Mouse (Mus musculus) heart, adult 2 months (tissue): Measurements from ENCODE around the gene Sf3b6. TPM values are rescaled to one million over a fixed set of nuclear protein-coding genes. Genes with fewer than 3 reads are reported as not detected.

Source experiments
- DNase-seq, 2 experiments: peaks; one replicate each; pipeline ENCODE4 v3.0.0; 2021
- H3K27ac ChIP-seq: fragments of 200-600 bp; 2 replicates; pipeline ENCODE4 v1.8.1; 2022
- H3K27me3 ChIP-seq: fragments of 200-500 bp; 2 replicates; pipeline ENCODE4 v1.6.1; 2012; ENCODE audit warnings: mild to moderate bottlenecking, low read length, inconsistent platforms, mixed read lengths; ENCODE audit not compliant: control insufficient read depth, insufficient read depth
- H3K36me3 ChIP-seq: fragments of 200-500 bp; 2 replicates; pipeline ENCODE4 v1.6.1; 2012; ENCODE audit warnings: low read length, inconsistent platforms; ENCODE audit not compliant: control insufficient read depth, insufficient read depth
- H3K4me1 ChIP-seq: fragments of 200-500 bp; 2 replicates; pipeline ENCODE4 v1.6.1; 2011; ENCODE audit warnings: low read length; ENCODE audit not compliant: control insufficient read depth, insufficient read depth
- H3K4me3 ChIP-seq: fragments of 200-600 bp; 2 replicates; pipeline ENCODE4 v1.8.1; 2022
- H3K79me2 ChIP-seq: fragments of 200-500 bp; replicated peaks from 2 replicates; pipeline ENCODE4 v1.6.1; 2012; ENCODE audit warnings: mild to moderate bottlenecking, inconsistent platforms, low read length, moderate library complexity, mixed read lengths; ENCODE audit not compliant: control insufficient read depth, insufficient read depth
- H3K9ac ChIP-seq: fragments of 200-500 bp; 2 replicates; pipeline ENCODE4 v1.6.1; 2012; ENCODE audit warnings: low read depth, mild to moderate bottlenecking, control low read depth, inconsistent platforms, low read length, mixed read lengths
- CTCF ChIP-seq: fragments of 200-600 bp; IDR thresholded peaks from 2 replicates; pipeline ENCODE4 v1.8.1; 2022; ENCODE audit warnings: antibody characterized with exemption, mild to moderate bottlenecking, moderate library complexity
- EP300 ChIP-seq: fragments of 200-500 bp; IDR thresholded peaks from 2 replicates; pipeline ENCODE4 v1.6.1; 2011; ENCODE audit warnings: low read depth, low read length, control low read depth; ENCODE audit not compliant: insufficient read depth
- POLR2A ChIP-seq: fragments of 200-500 bp; IDR thresholded peaks from 2 replicates; pipeline ENCODE4 v1.6.1; 2011; ENCODE audit warnings: mild to moderate bottlenecking, low read depth, low read length, control low read depth; ENCODE audit not compliant: insufficient read depth
- WGBS: fragments of 180-500 bp; shearing (Covaris S2); methylation state at CpG from one replicate; pipeline ENCODE4 v1.1.7; 2018; 5-methylcytosine and 5-hydroxymethylcytosine counted together
- intact Hi-C: fragments of 180-260 bp; cut with DNase I; formaldehyde crosslinking; loops from one replicate; pipeline ENCODE4 v1.15.1; 2025
- polyA plus RNA-seq: library from polyadenylated mRNA; depleted of rRNA; stranded (reverse); fragments of >200 nt; gene quantifications from 2 replicates; pipeline ENCODE4 v1.2.3, GENCODE M21; 2012
- total RNA-seq, 2 experiments: library from RNA; stranded (reverse); gene quantifications; 2 replicates each; pipeline ENCODE4 v1.2.3; 2021

Gene Sf3b6
- total and polyA plus RNA-seq, 3 experiments = 31.5 to 42.8 (median 42.0) TPM

GRCm38 (mm10) chr12:4827256-4827655 is 9.9 kb downstream of the Sf3b6 start:
- Histone ChIP-seq H3K27ac (no peak overlapping the region), H3K9ac (no peak overlapping the region), H3K4me3 (no peak overlapping the region), H3K36me3 (no peaks in the 10 kb centered on the region), H3K27me3 (no peaks in the 10 kb centered on the region), H3K79me2 (no peaks in the 10 kb centered on the region), H3K4me1 (no peaks in the 10 kb centered on the region)
- TF ChIP-seq CTCF = no peak
- intact Hi-C loops = no loop called here
- no peak for DNase-seq
- WGBS = 68% methylated on average over 3 of the region's 3 CpGs

- Histone ChIP-seq H3K36me3 (no peaks in the 10 kb centered on the region), H3K4me1 (no peaks in the 10 kb centered on the region), H3K27ac (no peak overlapping the region), H3K9ac (no peak overlapping the region), H3K4me3 (no peak overlapping the region), H3K79me2 (no peaks in the 10 kb centered on the region), H3K27me3 (no peaks in the 10 kb centered on the region)
- TF ChIP-seq POLR2A (no peak), EP300 (no peak), CTCF (no peak)
- no peak for DNase-seq
- intact Hi-C loops = no loop called here
- 54% methylated on average over 4 of the region's 4 CpGs for WGBS
These were observed 19.6 kb downstream of the Sf3b6 start for GRCm38 (mm10) chr12:4836959-4837358.

- H3K79me2 ChIP-seq = no peaks in the 10 kb centered on the region
- 62% methylated on average over 6 of the region's 6 CpGs for WGBS
- no peaks in the 10 kb centered on the region for H3K27me3 ChIP-seq
- no peaks in the 10 kb centered on the region for H3K36me3 ChIP-seq
- DNase-seq = peak in 1 of 2 experiments; percentile 17
- H3K4me3 ChIP-seq = no peak overlapping the region
- H3K4me1 ChIP-seq = peaks cover 2% of the 10 kb centered on the region
- no peak overlapping the region for H3K27ac ChIP-seq
- intact Hi-C loops = no loop called here
- no peak overlapping the region for H3K9ac ChIP-seq
- TF ChIP-seq CTCF = no peak
- TF ChIP-seq POLR2A = no peak
- no peak for TF ChIP-seq EP300
These were observed 22.7 kb downstream of the Sf3b6 start for GRCm38 (mm10) chr12:4840010-4840409.

GRCm38 (mm10) chr12:4840741-4841140 is 23.4 kb downstream of the Sf3b6 start:
- 5% methylated on average over 11 of the region's 11 CpGs for WGBS
- Histone ChIP-seq H3K4me3 (peak overlapping the region; percentile 76), H3K27ac (peak overlapping the region; percentile 44), H3K27me3 (no peaks in the 10 kb centered on the region), H3K9ac (peak overlapping the region; percentile 74), H3K79me2 (no peaks in the 10 kb centered on the region), H3K36me3 (no peaks in the 10 kb centered on the region), H3K4me1 (peaks cover 2% of the 10 kb centered on the region)
- TF ChIP-seq CTCF = no peak
- no peak for TF ChIP-seq POLR2A
- no peak for TF ChIP-seq EP300
- peak; percentile 44 to 47 for DNase-seq
- intact Hi-C loops = no loop called here

GRCm38 (mm10) chr12:4841392-4841887 is 24.1 kb downstream of the Sf3b6 start, which contains the start of gene Fkbp1b:
TSS of gene Fkbp1b (minus strand) at chr12:4841591.
- no peaks in the 10 kb centered on the region for H3K36me3 ChIP-seq
- TF ChIP-seq POLR2A (0 out of 2 replicates have a peak, but pooled peaks have one; percentile 16), CTCF (no peak), EP300 (no peak)
- H3K79me2 ChIP-seq = no peaks in the 10 kb centered on the region
- peak within 1 kb of the TSS; percentile 44 for H3K27ac ChIP-seq
- peaks cover 2% of the 10 kb centered on the region for H3K4me1 ChIP-seq
- H3K27me3 ChIP-seq = no peaks in the 10 kb centered on the region
- under 1% methylated on average over 37 of the region's 37 CpGs for WGBS
- H3K4me3 ChIP-seq = peak within 1 kb of the TSS; percentile 76
- intact Hi-C loops = no loop called here
- H3K9ac ChIP-seq = peak within 1 kb of the TSS; percentile 74
- peak; percentile 71 to 72 for DNase-seq

GRCm38 (mm10) chr12:4842456-4842855 is 25.1 kb downstream of the Sf3b6 start:
- intact Hi-C loops = loop anchor here (2.0 kb wide), 1 partner anchor 64 kb away; the partner anchor contains the start of gene Ubxn2a
- H3K9ac ChIP-seq = no peak overlapping the region
- H3K27me3 ChIP-seq = no peaks in the 10 kb centered on the region
- peaks cover 2% of the 10 kb centered on the region for H3K4me1 ChIP-seq
- DNase-seq = no peak
- H3K36me3 ChIP-seq = no peaks in the 10 kb centered on the region
- 94% methylated on average over 8 of the region's 8 CpGs for WGBS
- TF ChIP-seq CTCF = no peak
- no peak for TF ChIP-seq EP300
- TF ChIP-seq POLR2A = no peak
- no peak overlapping the region for H3K4me3 ChIP-seq
- no peaks in the 10 kb centered on the region for H3K79me2 ChIP-seq
- no peak overlapping the region for H3K27ac ChIP-seq
